Mouse (Mus musculus) bone marrow macrophage, adult 2 months (primary cell): ENCODE data around the gene Adgrv1. TPM values are rescaled to one million over a fixed set of nuclear protein-coding genes. Genes with fewer than 3 reads are reported as not detected.
A peak's percentile ranks its signal among the peaks of the same experiment; 100 is the strongest.

Experiments used
- H3K27ac ChIP-seq: 2 replicates; pipeline ENCODE4 v1.5.1; 2012; ENCODE audit warnings: low read depth, low read length; ENCODE audit not compliant: insufficient read depth
- H3K4me1 ChIP-seq: 2 replicates; pipeline ENCODE4 v1.6.1; 2012; ENCODE audit warnings: low read length; ENCODE audit not compliant: control insufficient read depth, insufficient read depth
- H3K4me3 ChIP-seq: 2 replicates; pipeline ENCODE4 v1.5.1; 2012; ENCODE audit warnings: mild to moderate bottlenecking, low read length, moderate library complexity; ENCODE audit not compliant: insufficient read depth
- CTCF ChIP-seq: IDR thresholded peaks from 2 replicates; pipeline ENCODE4 v1.5.1; 2012; ENCODE audit warnings: low read depth, mild to moderate bottlenecking, low read length, moderate library complexity
- POLR2A ChIP-seq: IDR thresholded peaks from 2 replicates; pipeline ENCODE4 v1.6.1; 2012; ENCODE audit warnings: mild to moderate bottlenecking, low read depth, low read length, borderline replicate concordance
- polyA plus RNA-seq: library from polyadenylated mRNA; stranded (reverse); fragments of >200 nt; gene quantifications from 2 replicates; pipeline ENCODE4 v1.2.4, GENCODE M21; 2012; ENCODE audit not compliant: missing spikeins, insufficient read depth, insufficient read length

The Adgrv1 gene
- polyA plus RNA-seq, 1 experiment, result 0.58 TPM

DNA sequence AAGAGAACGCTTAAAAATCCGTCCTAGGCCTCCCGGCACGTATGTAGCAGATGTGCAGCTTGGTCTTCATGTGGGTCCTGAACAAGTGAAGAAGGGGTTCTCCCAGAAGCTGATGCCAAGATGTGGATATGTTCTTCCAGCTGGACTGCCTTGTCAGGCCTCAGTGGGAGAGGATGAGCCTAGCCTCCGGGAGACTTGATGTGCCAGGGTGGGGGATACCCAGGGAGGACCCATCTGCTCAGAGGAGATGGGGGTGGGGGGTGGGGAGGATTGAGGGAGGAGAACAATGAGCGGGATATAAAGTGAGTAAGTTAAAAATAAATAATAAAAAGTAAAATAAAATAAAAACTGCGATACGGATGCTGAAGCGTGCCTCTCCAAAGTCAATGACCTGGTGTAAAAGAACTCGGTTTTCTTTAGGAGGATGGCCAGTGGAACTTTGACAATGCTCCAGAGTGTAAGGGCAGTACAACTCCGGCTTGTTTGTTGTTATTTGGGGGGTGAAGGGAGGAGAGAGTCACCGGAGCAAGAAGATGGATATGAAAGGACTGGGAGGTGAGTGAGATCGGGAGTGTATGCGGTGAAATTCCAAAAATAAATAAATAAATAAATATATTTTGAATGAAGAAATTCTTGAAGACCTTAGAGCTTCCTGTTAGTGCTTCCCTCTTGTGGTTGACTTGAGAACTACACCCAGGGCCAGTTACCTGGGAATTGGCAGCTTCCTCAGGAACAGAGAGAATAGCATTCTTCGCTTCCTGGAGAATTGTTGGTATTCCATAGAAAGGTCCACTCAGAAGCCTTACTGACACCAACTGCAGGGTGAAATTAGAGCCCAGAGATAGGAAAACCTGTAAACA is 205.8 kb downstream of the Adgrv1 start:
- TF ChIP-seq CTCF, result no peak
- no peak for TF ChIP-seq POLR2A
- H3K27ac ChIP-seq, result no peak overlapping the region
- H3K4me3 ChIP-seq, result no peak overlapping the region
- no peaks in the 10 kb centered on the region for H3K4me1 ChIP-seq

DNA sequence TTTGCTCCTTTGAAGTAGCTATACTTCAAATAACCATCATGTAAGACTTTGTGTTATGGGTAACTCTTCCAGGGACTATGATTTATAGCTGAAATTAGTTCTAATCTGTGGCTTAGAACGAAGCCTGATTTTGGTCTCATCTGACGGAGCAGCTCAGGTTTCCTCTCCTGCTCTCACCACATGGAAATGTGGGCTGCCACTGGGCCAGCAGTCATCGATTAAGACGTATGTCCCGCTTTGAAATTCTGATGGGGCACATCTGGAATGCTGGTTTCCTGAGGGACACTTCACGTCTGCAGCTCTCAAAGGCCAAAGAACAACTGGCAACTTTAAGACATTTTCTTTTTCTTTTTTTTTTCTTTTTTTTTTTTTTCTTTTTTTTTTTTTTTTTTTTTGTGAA is 207.8 kb downstream of the Adgrv1 start:
- TF ChIP-seq POLR2A, result no peak
- no peak for TF ChIP-seq CTCF
- no peak overlapping the region for H3K4me3 ChIP-seq
- no peak overlapping the region for H3K27ac ChIP-seq
- H3K4me1 ChIP-seq, result no peaks in the 10 kb centered on the region

DNA sequence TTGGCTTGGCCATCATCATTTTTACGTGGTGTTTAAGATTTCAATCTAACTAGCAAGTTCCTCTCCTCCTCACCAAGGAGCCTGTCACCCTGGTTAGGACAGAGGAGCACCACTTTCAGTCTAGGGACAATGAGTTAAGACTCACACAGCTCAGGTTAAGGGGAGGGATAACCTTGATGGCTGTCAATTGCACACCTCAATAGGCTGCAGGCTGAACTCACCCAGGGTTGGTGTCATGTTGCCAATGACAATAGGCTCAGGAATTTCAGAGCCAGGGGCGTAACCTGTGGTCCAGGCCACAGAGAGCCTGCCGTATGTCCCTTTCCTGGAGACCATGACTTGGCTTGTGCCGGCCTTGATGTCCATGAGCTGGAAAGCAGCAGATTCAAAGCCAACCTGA is 209.0 kb downstream of the Adgrv1 start:
- TF ChIP-seq CTCF (no peak), POLR2A (no peak)
- H3K27ac ChIP-seq, result no peak overlapping the region
- no peaks in the 10 kb centered on the region for H3K4me1 ChIP-seq
- no peak overlapping the region for H3K4me3 ChIP-seq

DNA sequence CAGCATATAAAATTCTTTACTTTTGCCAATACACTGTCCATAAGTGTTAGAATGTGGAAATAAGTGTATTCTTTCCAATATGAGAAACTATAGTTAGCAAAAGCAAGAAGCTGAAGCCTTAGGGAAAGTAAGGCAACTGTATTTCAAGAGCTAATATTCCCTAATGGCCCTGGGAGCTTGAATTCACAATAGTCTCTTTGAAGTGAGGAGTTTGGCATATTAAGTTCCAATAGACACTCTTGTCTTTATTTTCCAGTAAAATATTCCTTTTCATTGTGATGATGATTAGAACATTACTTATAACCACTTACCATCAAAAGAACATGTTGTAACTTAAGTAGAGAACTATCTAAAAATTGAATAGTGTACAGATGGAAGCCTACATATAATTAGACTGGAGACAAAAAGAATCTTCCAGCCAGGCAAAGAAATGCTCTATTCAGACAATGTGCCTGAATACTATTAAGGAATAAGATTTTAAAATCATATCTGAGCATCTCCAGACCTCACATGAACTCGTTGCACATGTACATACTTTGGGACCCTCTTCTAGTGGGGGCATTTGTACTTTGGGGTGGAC is 225.0 kb downstream of the Adgrv1 start:
- no peak overlapping the region for H3K27ac ChIP-seq

DNA sequence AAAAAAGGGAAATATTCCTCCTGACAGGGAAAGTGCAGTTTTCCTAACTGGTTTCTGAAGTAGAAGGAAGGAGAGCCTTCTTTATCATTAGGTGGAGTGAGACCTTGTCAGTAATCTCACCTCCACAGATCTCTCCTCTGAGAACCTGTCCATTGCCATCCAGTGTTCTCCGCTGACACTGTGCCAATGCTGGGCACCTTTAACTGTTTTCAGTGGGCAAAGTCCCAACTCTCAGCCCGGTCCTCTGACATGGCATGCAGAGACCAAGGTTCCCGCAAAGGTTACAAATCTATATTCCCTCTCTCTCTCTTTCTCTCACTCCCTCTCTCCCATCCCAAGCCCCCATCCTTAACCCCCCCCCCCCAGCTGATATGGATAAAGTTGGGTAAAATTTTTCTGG is 230.1 kb downstream of the Adgrv1 start:
- TF ChIP-seq POLR2A (no peak), CTCF (no peak)
- peak overlapping the region; percentile 45 for H3K27ac ChIP-seq
- no peak overlapping the region for H3K4me3 ChIP-seq
- H3K4me1 ChIP-seq, result peaks cover 8% of the 10 kb centered on the region

More for the DNA sequence above, 225.0 kb downstream of the Adgrv1 start:
- Histone ChIP-seq H3K4me1 (no peaks in the 10 kb centered on the region), H3K4me3 (no peak overlapping the region)
- TF ChIP-seq POLR2A, result no peak
- TF ChIP-seq CTCF, result no peak

DNA sequence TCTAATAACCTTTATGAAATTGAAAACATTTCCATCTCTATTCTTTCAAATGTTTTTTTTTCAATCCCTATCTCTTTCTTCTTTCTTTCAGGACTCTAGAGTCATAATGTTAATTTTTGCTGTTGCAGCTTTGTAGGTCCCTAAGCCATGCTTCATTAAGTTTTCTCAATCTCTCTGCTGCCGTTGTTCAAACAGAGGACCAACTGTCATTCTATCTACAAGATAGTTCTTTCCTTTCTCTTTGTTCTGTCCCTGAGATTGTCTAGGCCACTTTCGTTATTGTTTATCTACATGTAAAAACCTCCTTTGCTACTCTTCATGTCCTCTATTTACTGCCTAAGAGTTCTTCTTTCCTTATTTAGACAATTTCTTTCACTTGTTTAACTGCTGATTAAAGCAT is 230.8 kb downstream of the Adgrv1 start:
- TF ChIP-seq CTCF (no peak), POLR2A (no peak)
- Histone ChIP-seq H3K27ac (peak overlapping the region; percentile 72), H3K4me1 (peaks cover 8% of the 10 kb centered on the region), H3K4me3 (no peak overlapping the region)

DNA sequence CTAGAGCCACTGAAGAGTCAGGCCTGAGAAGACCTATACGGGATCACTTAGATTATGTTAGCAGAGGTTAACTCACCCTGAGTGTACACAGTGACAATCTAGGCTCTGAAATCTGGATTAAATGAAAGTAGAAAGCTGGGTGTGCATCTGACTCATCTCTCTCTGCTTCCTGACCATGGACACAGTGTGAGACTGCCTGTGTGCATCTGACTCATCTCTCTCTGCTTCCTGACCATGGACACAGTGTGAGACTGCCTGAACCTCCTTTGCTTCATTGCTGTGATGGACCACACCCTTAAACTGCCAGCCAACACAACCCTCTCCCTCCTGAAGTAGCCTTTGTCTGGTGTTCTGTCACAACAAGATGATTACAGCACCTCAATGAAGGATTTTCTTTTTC is 231.2 kb downstream of the Adgrv1 start:
- TF ChIP-seq POLR2A (no peak), CTCF (no peak)
- Histone ChIP-seq H3K4me3 (no peak overlapping the region), H3K4me1 (peaks cover 8% of the 10 kb centered on the region), H3K27ac (peak overlapping the region; percentile 48)

DNA sequence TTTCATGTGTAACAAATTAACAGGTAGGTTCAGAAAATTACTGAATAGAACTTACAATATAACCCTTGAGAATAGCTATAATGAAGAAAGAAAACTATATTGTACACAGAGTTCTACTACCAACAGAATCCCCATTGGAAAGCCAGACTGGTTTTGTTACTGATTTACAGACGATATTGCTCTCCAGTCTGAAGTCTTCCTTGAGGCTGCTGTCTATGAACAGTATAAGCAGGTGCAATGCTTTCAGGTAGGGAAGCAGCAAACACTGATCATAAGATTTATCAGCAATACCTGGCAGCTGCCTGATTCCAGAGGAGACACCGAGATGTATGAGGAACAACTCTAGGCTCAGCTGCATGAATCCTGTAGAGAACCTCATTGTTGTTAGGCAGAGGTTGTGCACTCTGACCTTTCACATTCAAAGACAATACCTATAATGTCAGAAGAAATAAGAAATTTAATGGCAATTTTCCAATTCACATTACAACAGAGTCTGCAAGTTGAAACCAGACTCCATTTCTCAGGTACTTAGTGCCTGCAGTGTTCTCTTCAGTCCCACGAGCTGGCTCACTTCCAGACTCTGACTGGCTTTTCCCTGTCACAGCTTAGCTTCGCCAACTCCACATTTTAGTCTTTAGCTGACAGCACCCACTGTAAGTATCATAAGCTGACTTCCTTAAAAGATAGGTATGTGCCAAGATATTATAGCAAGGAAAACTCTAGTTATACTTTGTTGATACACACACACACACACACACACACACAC is 247.2 kb downstream of the Adgrv1 start:
- Histone ChIP-seq H3K4me1 (peaks cover 2% of the 10 kb centered on the region; the same call in 1 of the 2 replicates), H3K4me3 (no peak overlapping the region), H3K27ac (no peak overlapping the region)
- TF ChIP-seq CTCF (no peak), POLR2A (no peak)

DNA sequence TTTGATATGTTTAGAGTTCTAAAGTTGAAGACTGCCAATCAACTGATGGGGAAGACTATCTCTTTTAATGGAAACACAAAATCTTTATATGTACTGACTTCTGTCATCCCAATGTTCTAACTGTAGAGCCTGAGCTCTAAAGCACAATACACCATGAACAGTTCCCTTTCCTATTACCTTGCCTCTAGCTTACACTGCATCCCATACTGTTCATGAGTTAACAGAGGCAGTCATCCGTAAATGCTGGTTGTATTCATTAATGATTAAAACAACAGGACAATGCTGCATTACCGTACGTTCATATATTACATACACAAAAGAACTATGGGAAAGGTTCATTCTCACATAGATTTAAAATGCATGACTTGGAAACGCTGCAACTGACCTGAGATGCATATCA is 251.1 kb downstream of the Adgrv1 start:
- Histone ChIP-seq H3K4me3 (no peak overlapping the region), H3K4me1 (peaks cover 2% of the 10 kb centered on the region; the same call in 1 of the 2 replicates), H3K27ac (no peak overlapping the region)
- TF ChIP-seq POLR2A, result no peak
- no peak for TF ChIP-seq CTCF
